Mouse (Mus musculus) heart, embryonic 15.5 days (tissue): ENCODE measurements around the gene Zkscan16. TPM values are rescaled to one million over a fixed set of nuclear protein-coding genes. Genes with fewer than 3 reads are reported as not detected.

Experiments
- ATAC-seq: fragments of 200-750 bp; cut with Nextera tagmentation; replicated peaks from 2 replicates; pipeline ENCODE4 v1.8.0; 2017; ENCODE audit warnings: low read depth, moderate TSS enrichment; ENCODE audit not compliant: insufficient number of reproducible peaks, insufficient read depth, low FRiP score
- H3K27ac ChIP-seq: fragments of 300-500 bp; sonication (generic); 2 replicates; pipeline ENCODE4 v1.5.1; 2015; ENCODE audit warnings: mild to moderate bottlenecking, inconsistent platforms
- H3K27me3 ChIP-seq: fragments of 300-500 bp; sonication (generic); 2 replicates; pipeline ENCODE4 v1.6.1; 2015; ENCODE audit warnings: inconsistent platforms
- H3K36me3 ChIP-seq: fragments of 300-500 bp; sonication (generic); 2 replicates; pipeline ENCODE4 v1.6.1; 2015; ENCODE audit warnings: mild to moderate bottlenecking, inconsistent platforms
- H3K4me1 ChIP-seq: fragments of 300-500 bp; sonication (generic); replicated peaks from 2 replicates; pipeline ENCODE4 v1.6.1; 2015; ENCODE audit warnings: inconsistent platforms
- H3K4me2 ChIP-seq: fragments of 300-500 bp; sonication (generic); 2 replicates; pipeline ENCODE4 v1.6.1; 2015; ENCODE audit warnings: inconsistent platforms, mild to moderate bottlenecking, moderate library complexity
- H3K4me3 ChIP-seq: fragments of 300-500 bp; sonication (generic); 2 replicates; pipeline ENCODE4 v1.5.1; 2015; ENCODE audit warnings: mild to moderate bottlenecking, inconsistent platforms
- H3K9ac ChIP-seq: fragments of 300-500 bp; sonication (generic); 2 replicates; pipeline ENCODE4 v1.6.1; 2015; ENCODE audit warnings: mild to moderate bottlenecking, inconsistent platforms
- H3K9me3 ChIP-seq: fragments of 300-500 bp; sonication (generic); replicated peaks from 2 replicates; pipeline ENCODE4 v1.6.1; 2016; ENCODE audit warnings: inconsistent platforms
- WGBS: fragments of 180-500 bp; shearing (Covaris S2); methylation state at CpG from one replicate; pipeline ENCODE4 v1.1.7; 2015; ENCODE audit warnings: mixed read lengths; 5-methylcytosine and 5-hydroxymethylcytosine counted together
- polyA plus RNA-seq: library from polyadenylated mRNA; unstranded; fragments of >200 nt; fragmentation: Nextera tagmentation; extraction: Ambion mirVana; gene quantifications from 2 replicates; pipeline ENCODE4 v1.2.1, GENCODE M21; 2015

The Zkscan16 gene
- 0.05 and 0.08 TPM in 2 replicates for polyA plus RNA-seq

GRCm38 (mm10) chr4:58943420-58944205 is at the start of gene Zkscan16:
Zkscan16 (plus strand) TSS chr4:58943628.
- Histone ChIP-seq H3K27ac (no peak within 1 kb of the TSS), H3K36me3 (no peaks in the 10 kb centered on the region), H3K9ac (peak within 1 kb of the TSS; percentile 53), H3K4me2 (peak within 1 kb of the TSS; percentile 84), H3K4me3 (peak within 1 kb of the TSS; percentile 66), H3K27me3 (peaks cover 19% of the 10 kb centered on the region), H3K9me3 (no peaks in the 10 kb centered on the region), H3K4me1 (peaks cover 9% of the 10 kb centered on the region; the same call in 1 of the 2 replicates)
- no peak for ATAC-seq
- WGBS: 2% methylated on average over 50 of the region's 50 CpGs

- no peak overlapping the region for H3K4me3 ChIP-seq
- 78% methylated on average over 7 of the region's 7 CpGs for WGBS
- H3K4me2 ChIP-seq: no peak overlapping the region
- no peaks in the 10 kb centered on the region for H3K9me3 ChIP-seq
- H3K4me1 ChIP-seq: peaks cover 18% of the 10 kb centered on the region
- no peak overlapping the region for H3K27ac ChIP-seq
- no peak overlapping the region for H3K9ac ChIP-seq
- no peaks in the 10 kb centered on the region for H3K36me3 ChIP-seq
- no peaks in the 10 kb centered on the region for H3K27me3 ChIP-seq
- no peak for ATAC-seq
Measured at GRCm38 (mm10) chr4:58894399-58894798, 49.0 kb upstream of the Zkscan16 start.

GRCm38 (mm10) chr4:58897436-58897835 is 46.0 kb upstream of the Zkscan16 start:
- WGBS: 76% methylated on average over 4 of the region's 4 CpGs
- H3K4me3 ChIP-seq: no peak overlapping the region
- no peak for ATAC-seq

GRCm38 (mm10) chr4:58898318-58898717 is 45.1 kb upstream of the Zkscan16 start:
- Histone ChIP-seq H3K27ac (no peak overlapping the region), H3K9ac (no peak overlapping the region), H3K4me1 (peaks cover 8% of the 10 kb centered on the region; the same call in 1 of the 2 replicates), H3K9me3 (no peaks in the 10 kb centered on the region), H3K4me3 (no peak overlapping the region), H3K27me3 (no peaks in the 10 kb centered on the region), H3K4me2 (no peak overlapping the region), H3K36me3 (no peaks in the 10 kb centered on the region)
- ATAC-seq: no peak

More at GRCm38 (mm10) chr4:58897436-58897835, 46.0 kb upstream of the Zkscan16 start:
- Histone ChIP-seq H3K36me3 (no peaks in the 10 kb centered on the region), H3K4me2 (no peak overlapping the region), H3K9me3 (no peaks in the 10 kb centered on the region), H3K27ac (no peak overlapping the region), H3K27me3 (no peaks in the 10 kb centered on the region), H3K4me1 (peaks cover 13% of the 10 kb centered on the region; the same call in 1 of the 2 replicates), H3K9ac (no peak overlapping the region)

- no peak overlapping the region for H3K9ac ChIP-seq
- H3K27me3 ChIP-seq: no peaks in the 10 kb centered on the region
- H3K4me1 ChIP-seq: peaks cover 11% of the 10 kb centered on the region
- H3K27ac ChIP-seq: no peak overlapping the region
- 65% methylated on average over 1 of the region's 1 CpGs for WGBS
- no peak overlapping the region for H3K4me3 ChIP-seq
- H3K9me3 ChIP-seq: no peaks in the 10 kb centered on the region
- no peak for ATAC-seq
- H3K36me3 ChIP-seq: no peaks in the 10 kb centered on the region
- H3K4me2 ChIP-seq: no peak overlapping the region
Measured at GRCm38 (mm10) chr4:58907453-58907852, 36.0 kb upstream of the Zkscan16 start.

- Histone ChIP-seq H3K4me1 (peaks cover 15% of the 10 kb centered on the region), H3K4me3 (peak overlapping the region; percentile 97), H3K27ac (peak overlapping the region; percentile 99), H3K27me3 (no peaks in the 10 kb centered on the region), H3K36me3 (no peaks in the 10 kb centered on the region), H3K9ac (peak overlapping the region; percentile 99), H3K4me2 (peak overlapping the region; percentile 81), H3K9me3 (no peaks in the 10 kb centered on the region)
- WGBS: 35% methylated on average over 16 of the region's 16 CpGs
- no peak for ATAC-seq
Measured at GRCm38 (mm10) chr4:58910175-58911068, 33.0 kb upstream of the Zkscan16 start.

GRCm38 (mm10) chr4:58911069-58911830 is 32.2 kb upstream of the Zkscan16 start:
- peak; percentile 48 for ATAC-seq
- no peaks in the 10 kb centered on the region for H3K9me3 ChIP-seq
- WGBS: under 1% methylated on average over 54 of the region's 56 CpGs
- peak overlapping the region; percentile 81 for H3K4me2 ChIP-seq
- H3K36me3 ChIP-seq: no peaks in the 10 kb centered on the region
- H3K9ac ChIP-seq: peak overlapping the region; percentile 99
- H3K27ac ChIP-seq: peak overlapping the region; percentile 99
- H3K4me1 ChIP-seq: peaks cover 15% of the 10 kb centered on the region
- no peaks in the 10 kb centered on the region for H3K27me3 ChIP-seq
- H3K4me3 ChIP-seq: peak overlapping the region; percentile 97

GRCm38 (mm10) chr4:58911831-58912628 is 31.4 kb upstream of the Zkscan16 start:
- Histone ChIP-seq H3K27me3 (no peaks in the 10 kb centered on the region), H3K36me3 (no peaks in the 10 kb centered on the region), H3K9me3 (no peaks in the 10 kb centered on the region), H3K4me3 (peak overlapping the region; percentile 97), H3K27ac (peak overlapping the region; percentile 99), H3K4me1 (peaks cover 15% of the 10 kb centered on the region), H3K4me2 (peak overlapping the region; percentile 81), H3K9ac (peak overlapping the region; percentile 99)
- ATAC-seq: peak; percentile 71
- WGBS: under 1% methylated on average over 84 of the region's 126 CpGs

- peak within 1 kb of the TSS; percentile 81 for H3K4me2 ChIP-seq
- no peaks in the 10 kb centered on the region for H3K9me3 ChIP-seq
- peak within 1 kb of the TSS; percentile 99 for H3K9ac ChIP-seq
- peak; percentile 62 for ATAC-seq
- H3K27me3 ChIP-seq: no peaks in the 10 kb centered on the region
- H3K27ac ChIP-seq: peak within 1 kb of the TSS; percentile 99
- peaks cover 15% of the 10 kb centered on the region for H3K4me1 ChIP-seq
- no peaks in the 10 kb centered on the region for H3K36me3 ChIP-seq
- H3K4me3 ChIP-seq: peak within 1 kb of the TSS; percentile 97
- WGBS: 4% methylated on average over 43 of the region's 43 CpGs
Measured at GRCm38 (mm10) chr4:58912629-58913335, 30.6 kb upstream of the Zkscan16 start, which contains the start of gene Ecpas. Ecpas (minus strand) TSS chr4:58912749.
